Mouse (Mus musculus): ENCODE results near the gene Zfp740.

DNA sequence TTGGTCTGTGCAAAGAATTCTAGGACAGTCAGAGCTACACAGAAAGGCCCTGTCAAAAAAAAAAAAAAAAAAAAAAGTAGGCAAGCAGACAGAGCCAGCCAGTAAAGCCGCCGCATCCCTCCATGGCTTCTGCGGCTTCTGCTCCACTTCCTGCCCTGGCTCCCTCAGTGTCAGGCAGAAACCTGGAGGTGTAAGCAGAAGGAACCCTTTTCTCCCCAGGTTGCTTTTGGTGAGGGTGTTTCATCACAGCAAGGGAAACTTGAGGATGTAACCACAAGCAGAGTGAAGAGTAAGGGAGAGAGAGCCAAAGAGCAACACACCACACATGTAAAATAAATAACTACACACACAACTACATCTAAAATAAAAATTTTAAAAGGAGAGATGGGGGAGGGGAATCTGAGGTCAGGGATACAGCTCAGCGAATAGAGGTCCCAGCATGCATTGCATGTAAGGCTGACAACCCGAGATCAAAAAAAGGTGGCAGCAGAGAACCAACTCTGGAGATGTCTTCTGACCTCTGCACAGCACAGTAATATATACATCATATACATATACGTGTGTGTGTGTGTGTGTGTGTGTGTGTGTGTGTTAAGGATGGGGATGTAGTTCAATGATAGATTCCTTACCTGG is 37.5 kb upstream of the Zfp740 start:
- TF ChIP-seq CTCF (IDR thresholded peaks at IDR 0.05) (no peak), POLR2A (IDR thresholded peaks at IDR 0.05; ENCODE audit: insufficient read depth, low read depth, low read length) (no peak)

All from heart, adult 2 months (tissue).